ENCODE assay signal across 8 mouse cellular contexts in genomic region chr2:126765867-126766582, GRCm38 (mm10). TPM values are rescaled to one million over a fixed set of nuclear protein-coding genes. Genes with fewer than 3 reads are reported as not detected.
DNase-seq lines count a peak whose midpoint lies in the region; ATAC-seq and TF ChIP-seq lines count a peak whose summit lies in the region.

No protein-coding gene starts in this region.

- no peak for ATAC-seq in heart, embryonic 14.5 days (ENCODE audit: insufficient number of reproducible peaks, insufficient read depth, low FRiP score, low read depth)
- no peak for ATAC-seq in embryonic facial prominence, embryonic 14.5 days (ENCODE audit: low read depth)
- ATAC-seq in megakaryocyte progenitor cell, adult 5-6 weeks (replicated peaks; ENCODE audit: poor library complexity), result peak; percentile 31

- H3K36me3 ChIP-seq in heart, embryonic 14.5 days (ENCODE audit: control insufficient read depth, insufficient read depth, low read length), result peaks cover 23% of the 10 kb centered on the region
- H3K36me3 ChIP-seq in E14TG2a.4 (ENCODE audit: insufficient read depth, low read length), result peaks cover 22% of the 10 kb centered on the region
- peaks cover 22% of the 10 kb centered on the region for H3K36me3 ChIP-seq in embryonic facial prominence, embryonic 14.5 days (ENCODE audit: control insufficient read depth, insufficient read depth, low read length)

- 28% methylated on average over 11 of the region's 11 CpGs for WGBS in heart, embryonic 14.5 days
- WGBS in embryonic facial prominence, embryonic 14.5 days, result 40% methylated on average over 11 of the region's 11 CpGs

- no peaks in the 10 kb centered on the region for H3K9me3 ChIP-seq in heart, embryonic 14.5 days (ENCODE audit: control insufficient read depth, low read length)
- no peaks in the 10 kb centered on the region for H3K9me3 ChIP-seq in E14TG2a.4 (ENCODE audit: low read length)
- H3K9me3 ChIP-seq in embryonic facial prominence, embryonic 14.5 days (ENCODE audit: control insufficient read depth, low read length), result no peaks in the 10 kb centered on the region

- no peak overlapping the region for H3K9ac ChIP-seq in heart, embryonic 14.5 days (ENCODE audit: low read length)
- no peak overlapping the region for H3K9ac ChIP-seq in embryonic facial prominence, embryonic 14.5 days (ENCODE audit: low read depth, low read length)

- TF ChIP-seq CTCF in E14TG2a.4 (conservative IDR thresholded peaks at IDR 0.05; ENCODE audit: low read length), result no peak

- no peak overlapping the region for H3K27ac ChIP-seq in heart, embryonic 14.5 days (replicated peaks in 1 of 2; ENCODE audit: control insufficient read depth in 1 of 2, insufficient read depth in 1 of 2, low read depth in 2 of 2, low read length in 2 of 2)
- no peak overlapping the region for H3K27ac ChIP-seq in embryonic facial prominence, embryonic 14.5 days (replicated peaks; ENCODE audit: low read depth, low read length)

- peaks cover 0 to 4% of the 10 kb centered on the region in 2 experiments; a peak in 1 of 4 replicates for H3K4me1 ChIP-seq in heart, embryonic 14.5 days (ENCODE audit: control insufficient read depth in 2 of 2, insufficient read depth in 2 of 2, low read length in 2 of 2)
- peaks cover 21% of the 10 kb centered on the region for H3K4me1 ChIP-seq in E14TG2a.4 (replicated peaks; ENCODE audit: low read depth, low read length)
- H3K4me1 ChIP-seq in embryonic facial prominence, embryonic 14.5 days (ENCODE audit: control insufficient read depth, insufficient read depth, low read length), result no peaks in the 10 kb centered on the region

- intact Hi-C loops in left cerebral cortex, postnatal 36 days (cut with DNase I), result no loop called here

- peak overlapping the region; percentile 39 for H3K4me2 ChIP-seq in heart, embryonic 14.5 days (ENCODE audit: low read length)
- no peak overlapping the region for H3K4me2 ChIP-seq in embryonic facial prominence, embryonic 14.5 days (ENCODE audit: low read depth, low read length)

- no peaks in the 10 kb centered on the region for H3K27me3 ChIP-seq in heart, embryonic 14.5 days (ENCODE audit: control insufficient read depth, insufficient read depth, low read length)
- no peaks in the 10 kb centered on the region for H3K27me3 ChIP-seq in E14TG2a.4 (ENCODE audit: insufficient read depth, low read length)
- no peaks in the 10 kb centered on the region for H3K27me3 ChIP-seq in embryonic facial prominence, embryonic 14.5 days (replicated peaks; ENCODE audit: control insufficient read depth, insufficient read depth, low read length)

- DNase-seq in heart, adult 8-10 months (ENCODE audit: low spot score), result no peak
- peak; percentile 19 for DNase-seq in embryonic facial prominence, embryonic 14.5 days (ENCODE audit: low spot score)
- DNase-seq in adrenal gland, postnatal 36 days, result no peak
- DNase-seq in left cerebral cortex, postnatal 36 days (ENCODE audit: low spot score in 2 of 2), result no peak
- DNase-seq in ovary, postnatal 10 days (ENCODE audit: low spot score), result no peak

- no peak overlapping the region for H3K4me3 ChIP-seq in heart, embryonic 14.5 days (ENCODE audit: control insufficient read depth in 1 of 2, insufficient read depth in 1 of 2, low read depth in 1 of 2, low read length in 2 of 2)
- peak overlapping the region; percentile 20; the same call in 1 of the 2 replicates for H3K4me3 ChIP-seq in E14TG2a.4 (replicated peaks; ENCODE audit: low read length)
- H3K4me3 ChIP-seq in embryonic facial prominence, embryonic 14.5 days (ENCODE audit: low read depth, low read length), result no peak overlapping the region

RNA-seq across cellular contexts. Expression of gene Usp50, which starts 17.2 kb away (rescaled TPM):
- polyA plus RNA-seq in heart, embryonic 14.5 days (2014; fragmentation: Nextera tagmentation; extraction: Ambion mirVana), result 3.0 and 3.4 TPM in 2 replicates
- total RNA-seq in heart, adult 8-10 months (2022), result under 1 TPM in 1 of 4 experiments, not detected in 3; 0.35 TPM
- 1.7 and 2.6 TPM in 2 replicates for polyA plus RNA-seq in embryonic facial prominence, embryonic 14.5 days (2014; fragmentation: Nextera tagmentation; extraction: Ambion mirVana)
- 0.24 and 0.54 TPM in 2 replicates for total RNA-seq in megakaryocyte progenitor cell, adult 5-6 weeks (2015)
- 0.12 and 0.14 TPM in 2 replicates for total RNA-seq in megakaryocyte progenitor cell, adult 5-6 weeks (2017)
- not detected for total RNA-seq in adrenal gland, postnatal 36 days (2021)
- total RNA-seq in left cerebral cortex, postnatal 36 days (2021), result under 1 TPM; 0.64 to 0.79 TPM

RNA-seq across cellular contexts. Expression of gene Usp8, which starts 58.9 kb away (rescaled TPM):
- polyA plus RNA-seq in heart, embryonic 14.5 days (2014; fragmentation: Nextera tagmentation; extraction: Ambion mirVana), result 32.1 and 32.8 TPM in 2 replicates
- 10 to 100 TPM; 25.9 to 29.4 (median 27.3) TPM for total RNA-seq in heart, adult 8-10 months (2022)
- 42.9 and 45.8 TPM in 2 replicates for polyA plus RNA-seq in embryonic facial prominence, embryonic 14.5 days (2014; fragmentation: Nextera tagmentation; extraction: Ambion mirVana)
- total RNA-seq in megakaryocyte progenitor cell, adult 5-6 weeks (2015), result 48.5 and 52.0 TPM in 2 replicates
- 52.0 and 62.6 TPM in 2 replicates for total RNA-seq in megakaryocyte progenitor cell, adult 5-6 weeks (2017)
- 10 to 100 TPM; 66.9 to 76.5 TPM for total RNA-seq in adrenal gland, postnatal 36 days (2021)
- total RNA-seq in left cerebral cortex, postnatal 36 days (2021), result 10 to 100 TPM; 44.6 to 48.4 TPM
